ENCODE assay signal across 7 mouse cellular contexts in genomic region chr2:80038642-80039445, GRCm38 (mm10).
DNase-seq lines count a peak whose midpoint lies in the region; ATAC-seq lines count a peak whose summit lies in the region.

No protein-coding gene starts in this region.

- H3K4me3 ChIP-seq in embryonic facial prominence, embryonic 15.5 days (replicated peaks), result peak overlapping the region; percentile 29
- peak overlapping the region; percentile 47 for H3K4me3 ChIP-seq in heart, embryonic 13.5 days

- no peaks in the 10 kb centered on the region for H3K27me3 ChIP-seq in embryonic facial prominence, embryonic 15.5 days
- H3K27me3 ChIP-seq in heart, embryonic 13.5 days (replicated peaks), result no peaks in the 10 kb centered on the region

- ATAC-seq in embryonic facial prominence, embryonic 15.5 days (ENCODE audit: insufficient number of reproducible peaks, low FRiP score, low TSS enrichment, low read depth), result no peak
- ATAC-seq in heart, embryonic 13.5 days (ENCODE audit: extremely low read depth, insufficient number of reproducible peaks, low FRiP score, low TSS enrichment), result no peak

- H3K4me1 ChIP-seq in embryonic facial prominence, embryonic 15.5 days, result 0 out of 2 replicates have a peak, but pooled peaks cover 5% of the 10 kb centered on the region
- H3K4me1 ChIP-seq in heart, embryonic 13.5 days, result no peaks in the 10 kb centered on the region

- H3K9ac ChIP-seq in embryonic facial prominence, embryonic 15.5 days, result no peak overlapping the region
- H3K9ac ChIP-seq in heart, embryonic 13.5 days, result peak overlapping the region; percentile 72

- 35% methylated on average over 10 of the region's 10 CpGs for WGBS in embryonic facial prominence, embryonic 15.5 days
- WGBS in heart, embryonic 13.5 days, result 33% methylated on average over 10 of the region's 10 CpGs

- DNase-seq in kidney, postnatal 36 days, result peak; percentile 42 to 57
- DNase-seq in ovary, postnatal 10 days (ENCODE audit: low spot score), result peak; percentile 3
- DNase-seq in Muller cell, postnatal 12 days (ENCODE audit: inconsistent ontology term), result no peak
- no peak for DNase-seq in cerebellum, adult 18-20 months
- no peak for DNase-seq in cerebellum, postnatal 14 days

- H3K36me3 ChIP-seq in embryonic facial prominence, embryonic 15.5 days, result no peaks in the 10 kb centered on the region
- no peaks in the 10 kb centered on the region for H3K36me3 ChIP-seq in heart, embryonic 13.5 days

- H3K27ac ChIP-seq in embryonic facial prominence, embryonic 15.5 days (replicated peaks), result 0 out of 2 replicates have a peak overlapping the region, but pooled peaks have one; percentile 25
- H3K27ac ChIP-seq in heart, embryonic 13.5 days (replicated peaks), result peak overlapping the region; percentile 65

- H3K4me2 ChIP-seq in embryonic facial prominence, embryonic 15.5 days (replicated peaks), result peak overlapping the region; percentile 39
- peak overlapping the region; percentile 54 for H3K4me2 ChIP-seq in heart, embryonic 13.5 days

- H3K9me3 ChIP-seq in embryonic facial prominence, embryonic 15.5 days (replicated peaks), result no peaks in the 10 kb centered on the region
- no peaks in the 10 kb centered on the region for H3K9me3 ChIP-seq in heart, embryonic 13.5 days

Comparison
In these comparisons a context has a peak if more than half of its experiments do, and no peak if none do; other contexts are left out.
1. DNase-seq: peak in kidney, postnatal 36 days (2 of 2) and ovary, postnatal 10 days (single experiment); none in Muller cell, postnatal 12 days (single experiment), cerebellum, adult 18-20 months (0 of 2) and cerebellum, postnatal 14 days (0 of 2).